Mouse (Mus musculus) cortical plate, adult 2 months (tissue): ENCODE results near the gene Hoxa6.

Source experiments
- CTCF ChIP-seq: fragments of 200-500 bp; IDR thresholded peaks from 2 replicates; pipeline ENCODE4 v1.5.1; 2011; ENCODE audit warnings: mild to moderate bottlenecking, control low read depth, low read length; ENCODE audit not compliant: insufficient read depth; ENCODE audit errors: extremely low read depth
- POLR2A ChIP-seq: fragments of 200-500 bp; IDR thresholded peaks from 2 replicates; pipeline ENCODE4 v1.6.1; 2011; ENCODE audit warnings: mild to moderate bottlenecking, low read length, control low read depth; ENCODE audit not compliant: insufficient read depth; ENCODE audit errors: extremely low read depth

DNA sequence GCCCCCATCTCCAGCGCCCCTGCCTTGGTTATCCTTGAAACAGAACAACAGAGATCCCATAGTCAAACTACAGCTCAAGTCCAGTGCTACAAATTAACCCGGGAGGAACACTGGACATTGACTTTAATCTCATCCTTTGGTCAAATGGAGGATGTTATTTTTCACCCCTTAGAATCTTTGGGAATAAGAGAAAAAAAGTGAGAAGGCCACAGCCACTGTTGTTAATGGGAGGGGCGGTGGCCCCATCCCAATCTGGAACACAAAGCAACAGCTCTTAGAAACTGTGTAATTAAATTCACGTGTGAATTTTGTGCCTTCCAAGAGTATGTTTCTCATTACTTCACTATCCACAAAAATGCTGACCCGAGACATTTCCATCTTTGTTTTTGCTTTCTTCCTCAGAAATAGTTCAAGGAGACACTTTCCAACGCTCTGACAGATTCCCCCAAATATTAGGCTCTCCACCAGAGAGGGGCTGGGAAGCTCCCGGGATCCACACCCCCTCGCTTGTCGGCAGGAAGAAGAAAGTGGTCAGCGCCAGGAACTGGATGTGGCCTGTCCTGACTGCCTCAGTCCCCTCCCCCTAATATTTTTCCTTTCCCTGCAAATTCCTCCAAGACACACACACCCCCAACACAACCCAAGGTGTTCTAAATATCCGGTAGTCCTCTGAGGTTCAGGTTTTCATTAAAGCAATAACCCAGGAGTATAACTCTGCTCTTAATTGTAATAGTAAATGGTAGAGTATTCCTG lies 19.1 kb upstream of the Hoxa6 start:
- TF ChIP-seq CTCF (no peak), POLR2A (no peak)
